Mouse (Mus musculus) stomach, embryonic 16.5 days (tissue): ENCODE data around the gene Cd99l2. TPM values are rescaled to one million over a fixed set of nuclear protein-coding genes. Genes with fewer than 3 reads are reported as not detected.

Experiments used
- ATAC-seq: fragments of 200-750 bp; cut with Nextera tagmentation; 2 replicates; pipeline ENCODE4 v1.8.0; 2017; ENCODE audit warnings: moderate number of reproducible peaks, moderate TSS enrichment; ENCODE audit not compliant: insufficient read depth, low FRiP score
- H3K27ac ChIP-seq: fragments of 300-500 bp; sonication (generic); 2 replicates; pipeline ENCODE4 v1.5.1; 2014; ENCODE audit warnings: low read length
- H3K27me3 ChIP-seq: fragments of 300-500 bp; sonication (generic); 2 replicates; pipeline ENCODE4 v1.6.1; 2014; ENCODE audit warnings: low read length, control low read depth, mixed read lengths; ENCODE audit not compliant: control insufficient read depth, insufficient read depth
- H3K36me3 ChIP-seq: fragments of 300-500 bp; sonication (generic); 2 replicates; pipeline ENCODE4 v1.6.1; 2014; ENCODE audit warnings: low read length; ENCODE audit not compliant: control insufficient read depth, insufficient read depth
- H3K4me1 ChIP-seq: fragments of 300-500 bp; sonication (generic); 2 replicates; pipeline ENCODE4 v1.6.1; 2014; ENCODE audit warnings: low read length, control low read depth, mixed read lengths; ENCODE audit not compliant: control insufficient read depth, insufficient read depth
- H3K4me2 ChIP-seq: fragments of 300-500 bp; sonication (generic); 2 replicates; pipeline ENCODE4 v1.6.1; 2014; ENCODE audit warnings: low read depth, low read length, mixed read lengths
- H3K4me3 ChIP-seq: fragments of 300-500 bp; sonication (generic); replicated peaks from 2 replicates; pipeline ENCODE4 v1.5.1; 2014; ENCODE audit warnings: mild to moderate bottlenecking, low read length
- H3K9ac ChIP-seq: fragments of 300-500 bp; sonication (generic); 2 replicates; pipeline ENCODE4 v1.6.1; 2014; ENCODE audit warnings: low read length
- H3K9me3 ChIP-seq: fragments of 300-500 bp; sonication (generic); replicated peaks from 2 replicates; pipeline ENCODE4 v1.6.1; 2016; ENCODE audit warnings: low read length, control low read depth; ENCODE audit not compliant: control insufficient read depth
- WGBS: fragments of 180-500 bp; shearing (Covaris S2); extraction: QIAGEN DNeasy Blood & Tissue Kit; methylation state at CpG from one replicate; pipeline ENCODE4 v1.1.7; 2014; 5-methylcytosine and 5-hydroxymethylcytosine counted together
- polyA plus RNA-seq: library from polyadenylated mRNA; unstranded; fragments of >200 nt; fragmentation: Nextera tagmentation; extraction: Ambion mirVana; gene quantifications from 2 replicates; pipeline ENCODE4 v1.2.1, GENCODE M21; 2015

The Cd99l2 gene
- polyA plus RNA-seq, 1 experiment from 2014 or later: 33.2 TPM

DNA sequence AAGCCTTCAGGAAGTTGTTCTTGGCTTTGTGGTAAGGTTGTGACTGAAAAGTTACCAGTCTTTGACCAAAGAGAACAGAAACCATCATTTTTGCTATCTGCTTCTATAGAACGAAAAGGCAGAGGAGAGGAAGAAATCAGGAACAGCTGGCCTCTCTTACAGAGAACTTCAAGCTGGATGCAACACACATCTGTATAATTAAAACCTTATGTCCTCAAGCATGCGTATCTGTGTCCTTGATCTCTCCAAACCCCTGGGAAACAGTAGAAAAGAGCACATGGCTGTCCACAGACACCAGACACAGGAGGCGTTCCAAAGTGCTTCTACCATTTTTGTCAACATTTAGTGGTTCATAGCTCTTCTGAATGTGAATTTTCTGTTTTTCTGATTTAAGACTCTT is 16.7 kb downstream of the Cd99l2 start:
- Histone ChIP-seq H3K9me3 (no peaks in the 10 kb centered on the region), H3K4me3 (no peak overlapping the region)

DNA sequence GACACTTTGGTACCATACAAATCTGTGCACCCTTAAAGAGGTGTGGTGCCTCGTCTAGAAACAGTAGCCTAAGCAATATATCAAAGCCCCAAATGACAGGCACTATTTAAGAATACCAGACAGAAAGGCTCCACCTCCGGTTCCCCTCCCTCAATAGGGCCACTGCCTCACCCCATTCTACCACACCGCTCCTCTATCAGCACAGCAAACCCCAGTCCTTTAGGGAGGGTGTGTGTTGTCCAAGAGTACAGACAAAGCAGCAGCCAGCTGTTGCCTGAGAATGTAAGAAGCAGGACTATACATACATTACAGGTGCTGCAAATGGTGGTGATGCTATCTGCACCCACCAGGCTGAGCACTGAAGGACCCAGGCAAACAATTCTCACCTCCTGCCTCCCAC is 17.2 kb downstream of the Cd99l2 start:
- Histone ChIP-seq H3K4me3 (no peak overlapping the region), H3K27me3 (no peaks in the 10 kb centered on the region), H3K4me2 (no peak overlapping the region), H3K9me3 (no peaks in the 10 kb centered on the region), H3K9ac (no peak overlapping the region), H3K27ac (no peak overlapping the region), H3K36me3 (no peaks in the 10 kb centered on the region), H3K4me1 (no peaks in the 10 kb centered on the region)
- WGBS: 66% methylated on average over 3 of the region's 3 CpGs
- no peak for ATAC-seq

More for the DNA sequence above, 16.7 kb downstream of the Cd99l2 start:
- H3K4me2 ChIP-seq: no peak overlapping the region
- H3K9ac ChIP-seq: no peak overlapping the region
- no peak for ATAC-seq
- H3K36me3 ChIP-seq: no peaks in the 10 kb centered on the region
- no peaks in the 10 kb centered on the region for H3K4me1 ChIP-seq
- WGBS: 69% methylated on average over 3 of the region's 3 CpGs
- H3K27me3 ChIP-seq: no peaks in the 10 kb centered on the region
- H3K27ac ChIP-seq: no peak overlapping the region

DNA sequence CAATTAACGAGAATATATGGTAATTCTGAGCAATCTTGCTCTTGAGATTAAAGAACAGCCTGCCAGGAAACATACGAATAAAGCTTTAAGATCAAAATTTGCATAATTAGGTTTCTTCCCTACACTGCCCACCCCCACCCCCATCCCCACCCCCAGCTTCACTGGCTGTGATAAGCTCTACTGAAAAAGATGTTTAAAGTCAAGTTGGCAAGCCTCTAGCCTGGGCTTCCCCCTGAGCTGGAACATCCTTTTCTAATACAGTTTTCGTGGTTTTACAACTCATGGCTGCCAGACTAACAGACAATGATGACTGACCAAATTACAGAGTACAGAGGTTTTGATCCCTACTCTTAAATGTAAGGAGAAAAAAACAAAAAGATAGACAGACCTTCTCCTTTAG is 17.6 kb downstream of the Cd99l2 start:
- 81% methylated on average over 3 of the region's 3 CpGs for WGBS
- H3K4me3 ChIP-seq: no peak overlapping the region
- no peak overlapping the region for H3K9ac ChIP-seq
- no peak overlapping the region for H3K27ac ChIP-seq
- H3K4me1 ChIP-seq: no peaks in the 10 kb centered on the region
- no peaks in the 10 kb centered on the region for H3K27me3 ChIP-seq
- H3K4me2 ChIP-seq: no peak overlapping the region
- no peaks in the 10 kb centered on the region for H3K9me3 ChIP-seq
- ATAC-seq: no peak
- H3K36me3 ChIP-seq: no peaks in the 10 kb centered on the region

DNA sequence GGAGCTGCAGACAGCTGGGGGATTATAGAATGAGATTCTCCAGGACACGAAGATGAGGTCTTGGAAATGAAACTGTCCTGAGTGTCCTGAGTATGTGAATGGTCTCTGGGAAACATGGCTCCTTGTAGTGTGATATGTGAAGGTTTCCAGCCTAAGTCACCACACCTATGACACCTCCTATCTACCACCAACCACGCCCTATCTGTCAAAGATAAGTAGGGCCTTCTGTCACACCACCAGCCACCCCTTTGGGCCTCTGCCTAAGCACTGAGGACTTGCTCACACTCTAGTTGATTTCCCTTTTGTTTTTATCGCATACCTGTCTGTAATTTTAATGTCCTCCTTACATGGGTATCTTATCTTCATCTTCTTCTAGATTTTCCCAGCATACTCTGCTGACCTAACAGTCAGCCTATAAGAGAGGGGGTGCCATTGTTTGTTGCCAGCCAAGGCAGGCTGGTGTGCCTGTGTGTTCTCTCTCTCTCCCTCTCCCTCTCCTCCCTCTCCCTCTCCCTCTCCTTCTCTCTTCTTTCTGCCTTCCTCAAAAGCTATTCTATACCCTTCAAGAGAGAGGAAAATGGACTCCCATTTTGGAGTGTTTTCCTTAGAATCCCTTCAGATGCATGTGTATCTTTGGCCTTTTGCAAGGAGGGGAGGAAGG is 18.2 kb downstream of the Cd99l2 start:
- Histone ChIP-seq H3K36me3 (no peaks in the 10 kb centered on the region), H3K4me1 (no peaks in the 10 kb centered on the region), H3K9ac (no peak overlapping the region), H3K4me2 (no peak overlapping the region), H3K27ac (no peak overlapping the region), H3K9me3 (no peaks in the 10 kb centered on the region), H3K4me3 (no peak overlapping the region), H3K27me3 (no peaks in the 10 kb centered on the region)
- ATAC-seq: no peak
- 68% methylated on average over 3 of the region's 3 CpGs for WGBS

DNA sequence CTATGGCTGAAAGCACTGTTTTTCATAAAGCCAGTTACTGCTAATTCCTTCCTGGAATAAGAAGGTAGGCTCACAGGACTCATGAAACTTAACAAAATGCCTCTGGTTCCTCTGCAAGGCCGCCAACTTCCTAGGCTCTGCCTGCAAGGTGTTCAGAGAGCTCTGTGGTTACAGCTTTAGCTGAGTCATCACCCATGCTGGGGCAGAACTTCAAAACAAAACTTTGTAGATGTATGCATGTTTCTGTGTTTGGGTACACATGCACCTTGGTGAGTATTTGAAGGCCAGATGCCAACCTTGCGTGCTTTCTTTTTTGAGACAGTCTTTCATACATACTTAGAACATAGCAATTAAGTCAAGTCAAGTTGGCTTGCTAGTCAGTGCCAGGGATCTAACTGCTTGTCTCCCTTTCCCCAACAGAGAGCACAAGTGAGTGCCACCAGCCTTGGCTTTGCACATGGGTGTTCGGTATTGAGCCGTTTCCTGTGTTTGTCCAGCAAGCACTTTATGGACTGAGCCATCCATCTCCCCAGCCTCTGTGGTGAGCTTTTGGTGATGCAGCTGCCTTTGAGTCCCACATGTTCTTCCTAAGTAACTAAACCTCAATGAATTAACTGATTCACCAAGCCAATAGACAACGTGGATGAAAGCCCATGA is 23.9 kb downstream of the Cd99l2 start:
- Histone ChIP-seq H3K27me3 (no peaks in the 10 kb centered on the region), H3K36me3 (no peaks in the 10 kb centered on the region), H3K9ac (no peak overlapping the region), H3K27ac (no peak overlapping the region), H3K4me1 (no peaks in the 10 kb centered on the region), H3K4me3 (no peak overlapping the region), H3K4me2 (no peak overlapping the region), H3K9me3 (no peaks in the 10 kb centered on the region)
- 82% methylated on average over 5 of the region's 5 CpGs for WGBS
- no peak for ATAC-seq

DNA sequence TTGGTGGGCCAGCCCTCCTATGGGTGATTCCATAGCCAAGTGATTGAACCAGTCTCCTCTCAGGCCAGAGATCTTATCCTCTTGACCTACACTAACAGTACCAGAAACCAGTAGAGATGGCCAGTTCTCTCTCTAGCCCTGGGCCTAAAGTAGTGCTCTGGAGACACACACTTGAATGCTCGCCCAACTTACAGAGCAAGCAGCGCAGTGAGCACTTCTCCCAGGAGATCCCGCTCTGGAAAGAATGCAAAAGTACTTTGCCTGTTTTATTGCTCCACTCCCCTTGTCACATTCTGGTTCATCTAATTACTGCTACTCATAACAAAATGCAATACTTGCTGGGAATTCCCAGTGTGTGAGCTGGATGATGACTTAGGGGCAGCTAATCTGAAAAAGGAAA is 25.2 kb downstream of the Cd99l2 start:
- Histone ChIP-seq H3K4me3 (no peak overlapping the region), H3K27ac (no peak overlapping the region), H3K36me3 (no peaks in the 10 kb centered on the region), H3K4me2 (no peak overlapping the region), H3K9me3 (no peaks in the 10 kb centered on the region), H3K4me1 (no peaks in the 10 kb centered on the region), H3K9ac (no peak overlapping the region), H3K27me3 (no peaks in the 10 kb centered on the region; the same call in 1 of the 2 replicates)
- 86% methylated on average over 3 of the region's 3 CpGs for WGBS
- ATAC-seq: no peak

DNA sequence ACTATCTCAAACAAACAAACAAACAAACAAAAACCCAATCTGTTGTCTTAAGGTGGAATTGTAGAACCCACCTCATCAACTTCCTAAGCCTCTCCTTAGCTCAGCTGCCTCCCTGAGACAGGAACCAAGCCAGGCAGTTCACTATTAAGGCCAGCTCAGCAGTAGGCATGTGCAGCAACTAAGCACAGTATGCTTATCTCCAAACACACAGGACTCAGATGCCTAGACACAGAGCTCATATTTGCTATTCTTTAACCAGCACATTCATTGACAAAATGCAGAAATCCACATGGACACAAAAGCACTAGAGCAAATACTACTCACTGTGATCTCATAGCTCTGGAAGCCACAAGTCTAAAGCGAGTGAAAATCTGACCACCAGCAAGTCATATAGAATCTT is 27.2 kb downstream of the Cd99l2 start:
- no peak for ATAC-seq
- no peaks in the 10 kb centered on the region for H3K36me3 ChIP-seq
- no peak overlapping the region for H3K27ac ChIP-seq
- H3K4me1 ChIP-seq: no peaks in the 10 kb centered on the region
- H3K27me3 ChIP-seq: no peaks in the 10 kb centered on the region; the same call in 1 of the 2 replicates
- no peak overlapping the region for H3K4me2 ChIP-seq
- H3K4me3 ChIP-seq: no peak overlapping the region
- H3K9me3 ChIP-seq: no peaks in the 10 kb centered on the region
- no peak overlapping the region for H3K9ac ChIP-seq
- WGBS: 77% methylated on average over 1 of the region's 1 CpGs

DNA sequence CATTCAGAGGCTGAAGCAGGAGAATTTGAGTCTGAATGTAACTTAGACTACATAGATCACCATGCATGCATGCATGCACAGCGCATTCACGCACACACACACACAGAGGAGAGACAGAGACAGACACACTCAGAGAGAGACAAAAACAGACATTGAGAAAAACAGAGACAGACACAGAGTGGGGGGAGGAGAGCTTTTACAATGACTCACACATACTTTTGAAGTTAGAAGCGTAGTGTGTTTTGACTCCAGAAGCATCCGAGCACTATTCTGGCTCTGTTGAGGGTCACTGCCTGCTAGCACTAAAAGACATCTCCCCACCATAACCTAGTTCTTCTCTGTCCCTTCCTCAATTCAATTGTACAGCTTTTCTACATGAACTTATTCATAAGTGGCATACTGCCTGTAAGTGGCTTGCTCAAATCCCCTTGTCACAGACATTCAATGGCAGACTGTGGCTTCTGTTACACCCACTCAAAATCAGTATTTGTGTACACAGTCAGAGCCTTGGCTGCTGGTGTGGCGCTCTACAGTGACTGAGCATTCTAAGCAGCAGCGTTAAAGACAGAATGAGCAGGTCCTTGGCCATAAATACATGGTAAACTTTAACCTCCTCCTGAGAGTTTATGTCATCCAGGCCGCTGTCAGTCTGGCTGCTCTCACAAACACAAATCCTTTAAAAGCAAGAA is 28.4 kb downstream of the Cd99l2 start:
- 65% methylated on average over 7 of the region's 7 CpGs for WGBS
- Histone ChIP-seq H3K9me3 (no peaks in the 10 kb centered on the region), H3K4me1 (no peaks in the 10 kb centered on the region), H3K9ac (no peak overlapping the region), H3K4me3 (no peak overlapping the region), H3K27me3 (no peaks in the 10 kb centered on the region; the same call in 1 of the 2 replicates), H3K4me2 (no peak overlapping the region), H3K36me3 (no peaks in the 10 kb centered on the region), H3K27ac (no peak overlapping the region)
- ATAC-seq: no peak

DNA sequence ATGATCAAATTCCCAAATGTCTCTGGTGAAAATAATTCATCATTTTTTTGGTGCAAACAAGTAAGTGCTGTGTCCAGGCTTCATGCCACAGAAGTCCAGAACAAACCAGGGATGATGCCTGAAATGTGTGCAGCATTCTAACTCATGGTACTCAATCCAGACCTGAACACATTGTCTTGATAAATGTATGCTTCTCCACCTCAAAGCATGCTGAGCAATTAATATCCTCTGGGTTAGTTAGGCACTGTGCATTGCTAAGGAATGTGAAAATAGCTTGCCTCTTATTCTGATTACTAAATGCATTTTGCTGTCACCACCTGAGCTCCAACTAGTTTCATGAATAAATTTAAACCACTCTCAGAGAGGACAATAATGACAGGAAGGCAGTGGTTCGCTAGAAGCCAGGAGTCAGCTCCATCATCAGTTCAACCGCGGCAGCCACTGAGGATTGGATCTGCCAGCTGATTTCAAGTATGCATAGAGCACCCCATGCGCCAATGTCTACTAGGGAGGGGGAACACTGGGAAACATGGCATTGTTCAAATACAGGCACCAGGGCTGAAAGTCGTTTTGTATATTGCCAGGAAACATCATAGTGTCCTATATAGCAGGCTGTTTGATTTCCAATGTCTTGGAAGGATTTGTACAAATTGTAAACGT is 36.4 kb downstream of the Cd99l2 start:
- no peak for ATAC-seq
- H3K4me3 ChIP-seq: no peak overlapping the region
- WGBS: 82% methylated on average over 6 of the region's 6 CpGs
- H3K9ac ChIP-seq: no peak overlapping the region
- H3K36me3 ChIP-seq: no peaks in the 10 kb centered on the region
- no peaks in the 10 kb centered on the region for H3K4me1 ChIP-seq
- H3K27me3 ChIP-seq: no peaks in the 10 kb centered on the region
- no peaks in the 10 kb centered on the region for H3K9me3 ChIP-seq
- no peak overlapping the region for H3K27ac ChIP-seq
- no peak overlapping the region for H3K4me2 ChIP-seq
